Mouse (Mus musculus): Measurements from ENCODE around the gene Rbm34. TPM values are rescaled to one million over a fixed set of nuclear protein-coding genes. Genes with fewer than 3 reads are reported as not detected.
A peak's percentile ranks its signal among the peaks of the same experiment; 100 is the strongest.

Rbm34 gene
- polyA plus RNA-seq, 1 experiment from 2014 or later = 32.0 TPM

GRCm38 (mm10) chr8:126969546-126969945 is 1.3 kb downstream of the Rbm34 start:
- WGBS = 91% methylated on average over 1 of the region's 1 CpGs
- Histone ChIP-seq H3K4me3 (ENCODE audit: low read depth, low read length) (no peak overlapping the region), H3K27me3 (ENCODE audit: control insufficient read depth, insufficient read depth, low read length) (no peaks in the 10 kb centered on the region), H3K4me2 (no peak overlapping the region), H3K27ac (ENCODE audit: low read depth, low read length) (no peak overlapping the region), H3K36me3 (ENCODE audit: control insufficient read depth, insufficient read depth, low read length) (peaks cover 5% of the 10 kb centered on the region; the same call in 1 of the 2 replicates), H3K9ac (ENCODE audit: low read length) (no peak overlapping the region), H3K4me1 (ENCODE audit: control insufficient read depth, insufficient read depth, low read length) (peaks cover 7% of the 10 kb centered on the region), H3K9me3 (ENCODE audit: control insufficient read depth, low read length) (no peaks in the 10 kb centered on the region)
- DNase-seq (ENCODE audit: low spot score, missing footprints) (no peak), ATAC-seq (ENCODE audit: low FRiP score) (no peak)

- Histone ChIP-seq H3K4me3 (ENCODE audit: low read depth, low read length) (no peak overlapping the region), H3K9me3 (ENCODE audit: control insufficient read depth, low read length) (no peaks in the 10 kb centered on the region), H3K4me1 (ENCODE audit: control insufficient read depth, insufficient read depth, low read length) (peaks cover 7% of the 10 kb centered on the region), H3K4me2 (no peak overlapping the region), H3K36me3 (ENCODE audit: control insufficient read depth, insufficient read depth, low read length) (peaks cover 5% of the 10 kb centered on the region; the same call in 1 of the 2 replicates), H3K27ac (ENCODE audit: low read depth, low read length) (no peak overlapping the region), H3K27me3 (ENCODE audit: control insufficient read depth, insufficient read depth, low read length) (no peaks in the 10 kb centered on the region), H3K9ac (ENCODE audit: low read length) (no peak overlapping the region)
- no peak for ATAC-seq (ENCODE audit: low FRiP score)
- no peak for DNase-seq (ENCODE audit: low spot score, missing footprints)
- WGBS = 98% methylated on average over 6 of the region's 6 CpGs
Measured at GRCm38 (mm10) chr8:126968107-126968506, 2.8 kb downstream of the Rbm34 start.

- Histone ChIP-seq H3K9ac (ENCODE audit: low read length) (no peak overlapping the region), H3K36me3 (ENCODE audit: control insufficient read depth, insufficient read depth, low read length) (peaks cover 8% of the 10 kb centered on the region; the same call in 1 of the 2 replicates), H3K4me1 (ENCODE audit: control insufficient read depth, insufficient read depth, low read length) (peaks cover 3% of the 10 kb centered on the region), H3K27me3 (ENCODE audit: control insufficient read depth, insufficient read depth, low read length) (no peaks in the 10 kb centered on the region), H3K4me3 (ENCODE audit: low read depth, low read length) (no peak overlapping the region), H3K9me3 (ENCODE audit: control insufficient read depth, low read length) (no peaks in the 10 kb centered on the region), H3K27ac (ENCODE audit: low read depth, low read length) (no peak overlapping the region), H3K4me2 (no peak overlapping the region)
- 88% methylated on average over 6 of the region's 6 CpGs for WGBS
- DNase-seq (ENCODE audit: low spot score, missing footprints) (no peak), ATAC-seq (ENCODE audit: low FRiP score) (no peak)
Measured at GRCm38 (mm10) chr8:126965246-126965645, 5.6 kb downstream of the Rbm34 start.

- Histone ChIP-seq H3K4me2 (no peak overlapping the region), H3K4me1 (ENCODE audit: control insufficient read depth, insufficient read depth, low read length) (no peaks in the 10 kb centered on the region), H3K9ac (ENCODE audit: low read length) (no peak overlapping the region), H3K9me3 (ENCODE audit: control insufficient read depth, low read length) (no peaks in the 10 kb centered on the region), H3K27ac (ENCODE audit: low read depth, low read length) (no peak overlapping the region), H3K27me3 (ENCODE audit: control insufficient read depth, insufficient read depth, low read length) (no peaks in the 10 kb centered on the region), H3K36me3 (ENCODE audit: control insufficient read depth, insufficient read depth, low read length) (0 out of 2 replicates have a peak, but pooled peaks cover 5% of the 10 kb centered on the region), H3K4me3 (ENCODE audit: low read depth, low read length) (no peak overlapping the region)
- ATAC-seq (ENCODE audit: low FRiP score) = no peak
- DNase-seq (ENCODE audit: low spot score, missing footprints) = no peak
- WGBS = 100% methylated on average over 1 of the region's 1 CpGs
Measured at GRCm38 (mm10) chr8:126962871-126963270, 8.0 kb downstream of the Rbm34 start.

GRCm38 (mm10) chr8:126961516-126961915 is 9.4 kb downstream of the Rbm34 start:
- H3K36me3 ChIP-seq (ENCODE audit: control insufficient read depth, insufficient read depth, low read length) = 0 out of 2 replicates have a peak, but pooled peaks cover 5% of the 10 kb centered on the region
- no peak for ATAC-seq (ENCODE audit: low FRiP score)
- no peaks in the 10 kb centered on the region for H3K27me3 ChIP-seq (ENCODE audit: control insufficient read depth, insufficient read depth, low read length)
- H3K9me3 ChIP-seq (ENCODE audit: control insufficient read depth, low read length) = no peaks in the 10 kb centered on the region
- H3K4me3 ChIP-seq (ENCODE audit: low read depth, low read length) = no peak overlapping the region
- H3K9ac ChIP-seq (ENCODE audit: low read length) = no peak overlapping the region
- H3K27ac ChIP-seq (ENCODE audit: low read depth, low read length) = no peak overlapping the region
- H3K4me2 ChIP-seq = no peak overlapping the region
- no peak for DNase-seq (ENCODE audit: low spot score, missing footprints)
- no peaks in the 10 kb centered on the region for H3K4me1 ChIP-seq (ENCODE audit: control insufficient read depth, insufficient read depth, low read length)
- WGBS = 99% methylated on average over 3 of the region's 3 CpGs

GRCm38 (mm10) chr8:126951900-126952636 is 18.8 kb downstream of the Rbm34 start:
- WGBS = 87% methylated on average over 11 of the region's 11 CpGs
- no peaks in the 10 kb centered on the region for H3K9me3 ChIP-seq (ENCODE audit: control insufficient read depth, low read length)
- H3K36me3 ChIP-seq (ENCODE audit: control insufficient read depth, insufficient read depth, low read length) = peaks cover 4% of the 10 kb centered on the region; the same call in 1 of the 2 replicates
- H3K4me2 ChIP-seq = no peak overlapping the region
- H3K9ac ChIP-seq (ENCODE audit: low read length) = no peak overlapping the region
- no peaks in the 10 kb centered on the region for H3K4me1 ChIP-seq (ENCODE audit: control insufficient read depth, insufficient read depth, low read length)
- no peaks in the 10 kb centered on the region for H3K27me3 ChIP-seq (ENCODE audit: control insufficient read depth, insufficient read depth, low read length)
- H3K27ac ChIP-seq (ENCODE audit: low read depth, low read length) = no peak overlapping the region
- no peak for DNase-seq (ENCODE audit: low spot score, missing footprints)
- H3K4me3 ChIP-seq (ENCODE audit: low read depth, low read length) = no peak overlapping the region
- no peak for ATAC-seq (ENCODE audit: low FRiP score)

GRCm38 (mm10) chr8:126949527-126949926 is 21.3 kb downstream of the Rbm34 start:
- Histone ChIP-seq H3K9me3 (ENCODE audit: control insufficient read depth, low read length) (no peaks in the 10 kb centered on the region), H3K27me3 (ENCODE audit: control insufficient read depth, insufficient read depth, low read length) (no peaks in the 10 kb centered on the region), H3K4me2 (no peak overlapping the region), H3K9ac (ENCODE audit: low read length) (no peak overlapping the region), H3K27ac (ENCODE audit: low read depth, low read length) (no peak overlapping the region), H3K36me3 (ENCODE audit: control insufficient read depth, insufficient read depth, low read length) (peaks cover 4% of the 10 kb centered on the region; the same call in 1 of the 2 replicates), H3K4me3 (ENCODE audit: low read depth, low read length) (no peak overlapping the region), H3K4me1 (ENCODE audit: control insufficient read depth, insufficient read depth, low read length) (peaks cover 8% of the 10 kb centered on the region; the same call in 1 of the 2 replicates)
- WGBS = 73% methylated on average over 2 of the region's 2 CpGs
- no peak for ATAC-seq (ENCODE audit: low FRiP score)
- no peak for DNase-seq (ENCODE audit: low spot score, missing footprints)

- no peak overlapping the region for H3K4me2 ChIP-seq
- ATAC-seq (ENCODE audit: low FRiP score) (no peak), DNase-seq (ENCODE audit: low spot score, missing footprints) (no peak)
- H3K9ac ChIP-seq (ENCODE audit: low read length) = no peak overlapping the region
- no peaks in the 10 kb centered on the region for H3K27me3 ChIP-seq (ENCODE audit: control insufficient read depth, insufficient read depth, low read length)
- H3K36me3 ChIP-seq (ENCODE audit: control insufficient read depth, insufficient read depth, low read length) = no peaks in the 10 kb centered on the region; the same call in 1 of the 2 replicates
- 87% methylated on average over 7 of the region's 7 CpGs for WGBS
- H3K27ac ChIP-seq (ENCODE audit: low read depth, low read length) = no peak overlapping the region
- H3K4me3 ChIP-seq (ENCODE audit: low read depth, low read length) = no peak overlapping the region
- H3K4me1 ChIP-seq (ENCODE audit: control insufficient read depth, insufficient read depth, low read length) = peaks cover 11% of the 10 kb centered on the region
- no peaks in the 10 kb centered on the region for H3K9me3 ChIP-seq (ENCODE audit: control insufficient read depth, low read length)
Measured at GRCm38 (mm10) chr8:126946444-126946843, 24.4 kb downstream of the Rbm34 start.

GRCm38 (mm10) chr8:126945730-126946163 is 25.1 kb downstream of the Rbm34 start, which contains the start of gene Tomm20:
Gene Tomm20 (minus strand): TSS chr8:126945844.
- Histone ChIP-seq H3K4me1 (ENCODE audit: control insufficient read depth, insufficient read depth, low read length) (peaks cover 11% of the 10 kb centered on the region), H3K9ac (ENCODE audit: low read length) (peak within 1 kb of the TSS; percentile 87), H3K27me3 (ENCODE audit: control insufficient read depth, insufficient read depth, low read length) (no peaks in the 10 kb centered on the region), H3K27ac (ENCODE audit: low read depth, low read length) (peak within 1 kb of the TSS; percentile 67), H3K36me3 (ENCODE audit: control insufficient read depth, insufficient read depth, low read length) (no peaks in the 10 kb centered on the region; the same call in 1 of the 2 replicates), H3K4me3 (ENCODE audit: low read depth, low read length) (peak within 1 kb of the TSS; percentile 88), H3K9me3 (ENCODE audit: control insufficient read depth, low read length) (no peaks in the 10 kb centered on the region), H3K4me2 (peak within 1 kb of the TSS; percentile 92)
- peak; percentile 100 for DNase-seq (ENCODE audit: low spot score, missing footprints)
- under 1% methylated on average over 48 of the region's 48 CpGs for WGBS
- ATAC-seq (ENCODE audit: low FRiP score) = peak; percentile 95

All from midbrain, embryonic 11.5 days (tissue).